Mouse (Mus musculus): Measurements from ENCODE around the gene Il13.
A peak's percentile ranks its signal among the peaks of the same experiment; 100 is the strongest.

Gene Il13

GRCm38 (mm10) chr11:53634556-53634955 is at the start of gene Il13:
Gene Il13, minus strand, starts transcription at chr11:53634702.
- DNase-seq, result no peak

GRCm38 (mm10) chr11:53682994-53683530 is 48.6 kb upstream of the Il13 start:
- no peak for DNase-seq

GRCm38 (mm10) chr11:53682170-53682569 is 47.7 kb upstream of the Il13 start:
- no peak for DNase-seq

GRCm38 (mm10) chr11:53681686-53682085 is 47.2 kb upstream of the Il13 start:
- DNase-seq, result no peak

- no peak for DNase-seq
These were observed 45.6 kb upstream of the Il13 start for GRCm38 (mm10) chr11:53680141-53680540.

- DNase-seq, result no peak
These were observed 36.9 kb upstream of the Il13 start for GRCm38 (mm10) chr11:53671414-53671813.

- no peak for DNase-seq
These were observed 29.6 kb upstream of the Il13 start for GRCm38 (mm10) chr11:53664091-53664490.

GRCm38 (mm10) chr11:53662794-53663674 is 28.5 kb upstream of the Il13 start:
- DNase-seq, result no peak

- peak; percentile 68 for DNase-seq
These were observed 23.3 kb upstream of the Il13 start for GRCm38 (mm10) chr11:53657828-53658227.

- no peak for DNase-seq
These were observed 22.9 kb upstream of the Il13 start for GRCm38 (mm10) chr11:53657381-53657780.

GRCm38 (mm10) chr11:53656558-53657202 is 22.2 kb upstream of the Il13 start:
- DNase-seq, result peak; percentile 52

- DNase-seq, result peak; percentile 75
These were observed 20.5 kb upstream of the Il13 start for GRCm38 (mm10) chr11:53655043-53655442.

GRCm38 (mm10) chr11:53652427-53652826 is 17.9 kb upstream of the Il13 start:
- no peak for DNase-seq

GRCm38 (mm10) chr11:53651441-53651840 is 16.9 kb upstream of the Il13 start:
- DNase-seq, result no peak

GRCm38 (mm10) chr11:53644017-53644416 is 9.5 kb upstream of the Il13 start:
- no peak for DNase-seq

GRCm38 (mm10) chr11:53642744-53643279 is 8.3 kb upstream of the Il13 start:
- DNase-seq, result peak; percentile 36

- no peak for DNase-seq
These were observed 3.3 kb upstream of the Il13 start for GRCm38 (mm10) chr11:53637803-53638260.

GRCm38 (mm10) chr11:53637046-53637802 is 2.7 kb upstream of the Il13 start:
- no peak for DNase-seq

- peak; percentile 43 for DNase-seq
These were observed 1.7 kb upstream of the Il13 start for GRCm38 (mm10) chr11:53636183-53636646.

- no peak for DNase-seq
These were observed 1.2 kb upstream of the Il13 start for GRCm38 (mm10) chr11:53635590-53636182.

GRCm38 (mm10) chr11:53633644-53634043 is 858 bp downstream of the Il13 start:
- no peak for DNase-seq

- no peak for DNase-seq
These were observed 2.3 kb downstream of the Il13 start for GRCm38 (mm10) chr11:53632122-53632733.

Data from liver (tissue).